ENCODE assay signal across 8 mouse cellular contexts in genomic region chr2:157750926-157751588, GRCm38 (mm10). TPM values are rescaled to one million over a fixed set of nuclear protein-coding genes. Genes with fewer than 3 reads are reported as not detected.
DNase-seq lines count a peak whose midpoint lies in the region; ATAC-seq lines count a peak whose summit lies in the region.

No protein-coding gene starts in this region.

- H3K36me3 ChIP-seq in embryonic facial prominence, embryonic 10.5 days (replicated peaks), result peaks cover 18% of the 10 kb centered on the region
- H3K36me3 ChIP-seq in midbrain, embryonic 14.5 days (ENCODE audit: control insufficient read depth, insufficient read depth, low read length), result no peaks in the 10 kb centered on the region

- DNase-seq in kidney, adult 9 months, result peak; percentile 37
- no peak for DNase-seq in kidney, postnatal 25 days
- no peak for DNase-seq in embryonic facial prominence, embryonic 10.5 days (ENCODE audit: low spot score)
- DNase-seq in heart, postnatal 4 days, result peak; percentile 23
- DNase-seq in midbrain, embryonic 14.5 days, result peak; percentile 55
- no peak for DNase-seq in embryo, embryonic 10.5 days (ENCODE audit: low spot score)
- no peak for DNase-seq in yolk sac, embryonic 10.5 days (ENCODE audit: low spot score)

- H3K4me3 ChIP-seq in embryonic facial prominence, embryonic 10.5 days, result no peak overlapping the region
- H3K4me3 ChIP-seq in midbrain, embryonic 14.5 days (replicated peaks; ENCODE audit: low read depth, low read length), result no peak overlapping the region

- H3K4me1 ChIP-seq in embryonic facial prominence, embryonic 10.5 days, result peaks cover 37% of the 10 kb centered on the region
- peaks cover 56% of the 10 kb centered on the region for H3K4me1 ChIP-seq in midbrain, embryonic 14.5 days (ENCODE audit: control insufficient read depth, insufficient read depth, low read length)

- no peak for ATAC-seq in midbrain, embryonic 14.5 days (ENCODE audit: low FRiP score, low TSS enrichment)
- no peak for ATAC-seq in activated CD4-positive, CD25-positive, alpha-beta regulatory T cell, adult 4 months

- H3K27me3 ChIP-seq in embryonic facial prominence, embryonic 10.5 days (replicated peaks; ENCODE audit: low read depth, poor library complexity, severe bottlenecking), result no peaks in the 10 kb centered on the region
- H3K27me3 ChIP-seq in midbrain, embryonic 14.5 days (ENCODE audit: control insufficient read depth, insufficient read depth, low read length), result no peaks in the 10 kb centered on the region

- H3K4me2 ChIP-seq in midbrain, embryonic 14.5 days (ENCODE audit: low read length), result peak overlapping the region; percentile 43; the same call in 1 of the 2 replicates

- peak overlapping the region; percentile 68; the same call in 1 of the 2 replicates for H3K27ac ChIP-seq in embryonic facial prominence, embryonic 10.5 days (replicated peaks)
- H3K27ac ChIP-seq in midbrain, embryonic 14.5 days (replicated peaks; ENCODE audit: low read depth, low read length), result peak overlapping the region; percentile 89

- peak overlapping the region; percentile 42 for H3K9ac ChIP-seq in midbrain, embryonic 14.5 days (replicated peaks; ENCODE audit: low read length)

- WGBS in embryonic facial prominence, embryonic 10.5 days, result 83% methylated on average over 12 of the region's 12 CpGs
- 73% methylated on average over 12 of the region's 12 CpGs for WGBS in midbrain, embryonic 14.5 days

- no peaks in the 10 kb centered on the region for H3K9me3 ChIP-seq in embryonic facial prominence, embryonic 10.5 days
- H3K9me3 ChIP-seq in midbrain, embryonic 14.5 days (ENCODE audit: control insufficient read depth, low read length), result no peaks in the 10 kb centered on the region

RNA-seq across cellular contexts. Expression of gene Ctnnbl1, which starts 13.9 kb away (rescaled TPM):
- 93.8 and 98.1 TPM in 2 replicates for polyA plus RNA-seq in embryonic facial prominence, embryonic 10.5 days (2016; fragmentation: Nextera tagmentation; extraction: Ambion mirVana)
- 10 to 100 TPM; 16.8 to 18.2 TPM for total RNA-seq in heart, postnatal 4 days (2021)
- polyA plus RNA-seq in midbrain, embryonic 14.5 days (2014; fragmentation: Nextera tagmentation; extraction: Ambion mirVana), result 61.2 and 78.7 TPM in 2 replicates
- polyA plus RNA-seq in activated CD4-positive, CD25-positive, alpha-beta regulatory T cell, adult 4 months (2017; shearing (Covaris generic)), result 10 to 100 TPM; 64.0 to 74.3 TPM

Comparison
In these comparisons a context has a peak if more than half of its experiments do, and no peak if none do; other contexts are left out.
1. DNase-seq: peak in kidney, adult 9 months (single experiment), heart, postnatal 4 days (single experiment) and midbrain, embryonic 14.5 days (single experiment); none in kidney, postnatal 25 days (0 of 2), embryonic facial prominence, embryonic 10.5 days (single experiment), embryo, embryonic 10.5 days (single experiment) and yolk sac, embryonic 10.5 days (single experiment).